Mouse (Mus musculus) kidney, postnatal 25 days (tissue): ENCODE measurements around the gene Cpd.

Source experiments
- DNase-seq, 2 experiments: peaks; one replicate each; pipeline ENCODE4 v3.0.0; 2021; ENCODE audit warnings: mixed read lengths in 2 of 2

Cpd gene

GRCm38 (mm10) chr11:76846878-76847222 lies at the start of gene Cpd:
Cpd (minus strand) TSS chr11:76847018.
- peak; percentile 98 to 99 for DNase-seq

- peak in 1 of 2 experiments; percentile 21 for DNase-seq
Measured at GRCm38 (mm10) chr11:76896360-76896759, 49.5 kb upstream of the Cpd start.

GRCm38 (mm10) chr11:76894240-76894639 lies 47.4 kb upstream of the Cpd start:
- DNase-seq = peak; percentile 77 to 81

GRCm38 (mm10) chr11:76893570-76893969 lies 46.8 kb upstream of the Cpd start:
- peak; percentile 63 to 83 for DNase-seq

- DNase-seq = no peak
Measured at GRCm38 (mm10) chr11:76892972-76893371, 46.2 kb upstream of the Cpd start.

- DNase-seq = no peak
Measured at GRCm38 (mm10) chr11:76891738-76892349, 45.0 kb upstream of the Cpd start.

GRCm38 (mm10) chr11:76891171-76891570 lies 44.4 kb upstream of the Cpd start:
- no peak for DNase-seq

GRCm38 (mm10) chr11:76889339-76890164 lies 42.7 kb upstream of the Cpd start:
- DNase-seq = peak; percentile 68 to 74

GRCm38 (mm10) chr11:76884451-76884850 lies 37.6 kb upstream of the Cpd start:
- DNase-seq = no peak

- no peak for DNase-seq
Measured at GRCm38 (mm10) chr11:76879816-76880215, 33.0 kb upstream of the Cpd start.

GRCm38 (mm10) chr11:76874766-76875165 lies 27.9 kb upstream of the Cpd start:
- DNase-seq = no peak

GRCm38 (mm10) chr11:76873865-76874264 lies 27.0 kb upstream of the Cpd start:
- DNase-seq = no peak

- no peak for DNase-seq
Measured at GRCm38 (mm10) chr11:76872556-76873234, 25.9 kb upstream of the Cpd start.

GRCm38 (mm10) chr11:76861185-76861584 lies 14.4 kb upstream of the Cpd start:
- DNase-seq = no peak

GRCm38 (mm10) chr11:76859261-76859660 lies 12.4 kb upstream of the Cpd start:
- no peak for DNase-seq

GRCm38 (mm10) chr11:76858781-76859180 lies 12.0 kb upstream of the Cpd start:
- no peak for DNase-seq

- no peak for DNase-seq
Measured at GRCm38 (mm10) chr11:76857111-76857510, 10.3 kb upstream of the Cpd start.

- DNase-seq = no peak
Measured at GRCm38 (mm10) chr11:76856601-76857000, 9.8 kb upstream of the Cpd start.

- DNase-seq = peak; percentile 44 to 77
Measured at GRCm38 (mm10) chr11:76854475-76855341, 7.9 kb upstream of the Cpd start.

GRCm38 (mm10) chr11:76851512-76851911 lies 4.7 kb upstream of the Cpd start:
- DNase-seq = no peak

- peak; percentile 26 to 69 for DNase-seq
Measured at GRCm38 (mm10) chr11:76849596-76849995, 2.8 kb upstream of the Cpd start.

- DNase-seq = no peak
Measured at GRCm38 (mm10) chr11:76848081-76848480, 1.3 kb upstream of the Cpd start.

GRCm38 (mm10) chr11:76847354-76847753 lies 536 bp upstream of the Cpd start:
- DNase-seq = no peak
